Mouse (Mus musculus): ENCODE data around the gene Idua.
A peak's percentile ranks its signal among the peaks of the same experiment; 100 is the strongest.

The Idua gene

DNA sequence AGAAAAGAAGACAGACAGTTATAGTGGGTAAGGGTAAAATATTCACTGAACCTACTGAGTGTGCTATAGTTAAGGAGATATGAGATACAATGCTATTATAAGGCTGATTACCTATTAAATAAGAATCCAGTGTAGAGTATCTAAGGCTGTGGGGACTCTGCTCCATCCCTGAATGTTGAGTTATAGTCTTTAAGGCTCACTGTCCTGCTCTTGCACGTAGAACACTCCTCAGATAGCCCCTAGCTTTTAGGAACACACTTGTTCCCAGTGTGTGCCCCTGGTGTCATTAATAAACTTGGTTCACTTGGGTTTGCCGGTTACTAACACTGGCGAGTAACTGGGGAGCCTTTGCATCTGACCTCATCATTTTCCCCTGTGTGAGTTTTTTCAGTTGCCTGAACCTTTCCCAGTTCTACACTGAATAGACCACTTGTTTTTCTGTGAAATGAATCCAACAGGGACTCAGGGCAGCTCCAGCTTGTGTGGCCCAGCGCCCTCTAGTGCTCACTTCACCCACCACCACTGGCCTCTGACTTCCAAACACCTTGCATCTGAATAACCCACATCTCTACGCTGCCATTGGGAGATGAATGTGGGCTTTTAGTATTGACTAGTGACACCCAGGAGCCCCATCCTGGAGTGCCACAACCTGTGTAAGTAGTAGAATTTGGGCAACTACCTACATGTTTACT, 66.6 kb downstream of the Idua start:
- peak; percentile 75 for DNase-seq (ENCODE audit: low spot score)

GRCm38 (mm10) chr5:108727425-108727824, 67.3 kb downstream of the Idua start:
- DNase-seq (ENCODE audit: low spot score), result no peak
